Mouse (Mus musculus): Measurements from ENCODE around the gene Gm1110. TPM values are rescaled to one million over a fixed set of nuclear protein-coding genes. Genes with fewer than 3 reads are reported as not detected.

Gm1110 gene
- not detected for polyA plus RNA-seq (2017; shearing (Covaris generic))

DNA sequence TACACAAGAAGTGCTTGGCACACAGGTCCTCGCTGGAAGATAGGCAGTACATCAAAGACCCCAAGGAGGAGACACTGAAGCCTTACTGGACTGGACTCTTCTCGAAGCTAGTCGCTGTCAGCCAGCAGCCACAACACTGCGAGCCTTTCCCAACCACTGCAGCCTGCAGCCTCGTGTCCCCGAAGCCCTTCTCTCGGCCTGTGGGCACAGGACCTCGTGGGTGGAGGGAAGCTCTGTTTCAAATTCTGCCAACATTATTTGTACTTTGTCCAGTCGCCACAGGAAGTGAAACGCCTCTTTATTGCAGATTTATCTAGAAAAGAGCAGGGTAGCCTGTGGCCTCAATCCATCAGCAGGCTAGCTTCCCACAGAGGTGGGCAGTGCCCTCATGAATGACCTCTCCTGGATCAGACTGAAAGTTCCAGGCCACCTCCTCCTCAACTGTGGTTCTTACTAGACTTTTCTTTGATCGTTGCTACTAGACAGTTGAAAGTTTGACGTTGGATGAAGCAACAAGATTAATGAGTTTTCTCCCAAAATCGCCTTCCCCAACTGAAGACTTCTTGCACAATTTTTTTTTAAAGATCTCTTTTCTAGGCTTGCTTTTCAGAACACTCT, at the start of gene Gm1110:
Gm1110 (minus strand) TSS at position 203 of the 618 bp plus-strand sequence.

DNA sequence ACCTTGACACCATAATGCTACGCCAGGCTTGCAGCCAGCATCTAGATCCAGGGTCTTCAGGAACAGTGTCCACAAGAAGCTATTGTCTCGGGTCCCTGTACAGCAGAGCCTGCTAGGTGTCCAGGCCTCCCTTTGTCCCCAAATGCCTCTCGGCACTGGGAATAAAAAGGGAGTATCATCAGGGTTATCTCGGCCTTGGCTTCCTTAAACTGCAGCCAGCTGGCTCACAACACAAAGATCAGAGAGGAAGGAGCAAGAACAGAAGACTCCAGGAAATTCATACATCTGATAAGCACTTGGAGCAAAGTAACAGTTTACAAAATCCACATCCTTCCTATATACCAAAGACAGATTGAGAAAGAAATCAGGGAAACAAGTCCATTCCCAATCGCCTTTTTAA, 62.2 kb downstream of the Gm1110 start, which contains the start of gene Glb1l3:
Glb1l3 (minus strand) TSS at position 140 of the 400 bp plus-strand sequence.

Other genes with a start within 250 kb of the Gm1110 start
- gene B3gat1, start 189.4 kb downstream of the Gm1110 start, polyA plus RNA-seq (2017; shearing (Covaris generic)) = not detected
- not detected for gene Glb1l2, start 116.6 kb downstream of the Gm1110 start, polyA plus RNA-seq (2017; shearing (Covaris generic))
- gene Glb1l3, start 62.2 kb downstream of the Gm1110 start, polyA plus RNA-seq (2017; shearing (Covaris generic)) = 0.15 TPM
- gene Acad8, start 76.5 kb upstream of the Gm1110 start, polyA plus RNA-seq (2017; shearing (Covaris generic)) = 25.0 TPM
- gene Thyn1, start 76.6 kb upstream of the Gm1110 start, polyA plus RNA-seq (2017; shearing (Covaris generic)) = 46.2 TPM
- 50.4 TPM for gene Vps26b, start 107.0 kb upstream of the Gm1110 start, polyA plus RNA-seq (2017; shearing (Covaris generic))
- gene Ncapd3, start 107.1 kb upstream of the Gm1110 start, polyA plus RNA-seq (2017; shearing (Covaris generic)) = 28.5 TPM
- gene Jam3, start 232.3 kb upstream of the Gm1110 start, polyA plus RNA-seq (2017; shearing (Covaris generic)) = not detected